Mouse (Mus musculus) frontal cortex, adult 2 months (tissue): ENCODE results near the gene Abhd8. TPM values are rescaled to one million over a fixed set of nuclear protein-coding genes. Genes with fewer than 3 reads are reported as not detected.
"Not testable (repeated sequence)": the region's sequence is repeated elsewhere in the genome, so short reads cannot be mapped to it uniquely, and the experiment has no call there.

Source experiments
- DNase-seq, 2 experiments: peaks; one replicate each; pipeline ENCODE4 v3.0.0; 2022; ENCODE audit warnings: low spot score in 1 of 2; ENCODE audit errors: extremely low spot score in 1 of 2
- polyA plus RNA-seq: library from polyadenylated mRNA; depleted of rRNA; stranded (reverse); fragments of >200 nt; gene quantifications from 2 replicates; pipeline ENCODE4 v1.2.3, GENCODE M21; 2012

Gene Abhd8
- polyA plus RNA-seq, 1 experiment, result 380 TPM

DNA sequence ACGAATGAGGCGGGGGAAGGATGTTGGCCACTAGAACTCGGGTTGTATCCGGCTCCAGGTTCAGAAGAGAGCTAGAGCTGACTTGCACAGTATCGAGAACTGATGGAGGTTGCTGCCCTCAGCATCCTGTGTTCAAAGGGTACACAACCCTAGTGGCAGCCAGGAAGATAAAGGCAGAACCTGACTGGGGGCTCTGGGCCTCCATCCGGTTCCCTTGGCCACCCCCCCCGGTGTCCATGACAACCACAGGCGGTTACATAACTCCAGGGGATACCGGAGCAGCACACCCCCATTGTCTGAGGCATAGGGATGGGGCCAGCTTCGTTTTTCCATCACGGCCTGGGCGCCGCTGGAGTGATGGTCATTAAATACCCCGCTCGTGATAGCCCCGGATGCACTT lies 669 bp downstream of the Abhd8 start:
- peak in 1 of 2 experiments; percentile 72 for DNase-seq

DNA sequence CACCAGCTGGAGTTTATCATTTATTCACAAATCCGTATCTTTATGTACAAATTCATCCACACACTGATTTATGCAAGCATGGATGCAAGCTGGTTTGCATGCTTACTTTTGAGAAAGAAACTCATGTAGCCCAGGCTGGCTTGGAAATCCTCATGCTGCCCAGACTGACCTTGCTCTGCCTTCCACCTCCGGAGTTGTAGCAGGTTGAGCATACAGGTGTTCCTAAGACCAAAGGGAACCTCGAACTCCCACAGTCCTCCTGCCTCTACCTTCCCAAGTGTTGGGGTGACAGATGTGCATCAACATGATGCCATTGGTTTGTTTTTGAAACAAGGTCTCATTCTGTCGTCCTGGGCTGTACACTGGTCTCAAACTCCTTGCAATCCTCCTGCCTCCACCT lies 1.3 kb downstream of the Abhd8 start:
- DNase-seq, result no peak

DNA sequence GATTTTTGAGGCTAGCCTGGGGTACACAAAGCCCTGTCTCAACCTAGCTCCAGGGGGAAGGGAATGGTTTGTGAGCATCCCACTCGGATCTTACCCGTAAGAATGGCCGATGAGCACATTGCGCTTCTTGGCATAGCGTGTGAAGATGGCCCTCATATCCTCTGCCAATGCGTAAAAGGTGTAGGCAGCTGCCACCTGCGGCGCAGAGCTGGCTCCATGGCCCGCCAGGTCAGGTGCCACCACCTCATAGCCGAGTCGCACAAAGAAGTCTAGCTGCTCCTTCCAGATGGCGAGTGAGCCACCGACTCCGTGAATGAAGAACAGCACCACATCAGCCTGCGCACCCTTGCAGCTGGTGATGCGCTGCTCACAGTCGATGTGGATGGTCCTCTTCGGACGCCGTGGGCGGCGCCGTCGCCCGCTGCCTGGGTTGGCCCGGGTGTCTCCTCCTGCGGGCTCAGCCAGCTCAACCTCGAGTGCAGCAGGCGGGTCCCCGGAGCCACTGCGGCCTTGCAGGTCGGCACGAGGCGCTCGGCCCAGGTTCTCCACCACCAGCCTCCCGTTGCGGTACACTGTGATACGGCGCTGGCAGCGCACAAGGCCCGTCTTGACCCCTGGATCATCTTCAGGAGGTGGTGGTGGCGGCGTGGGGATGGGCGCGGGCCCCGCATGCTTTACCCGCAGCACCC lies 2.2 kb downstream of the Abhd8 start:
- DNase-seq, result no peak

DNA sequence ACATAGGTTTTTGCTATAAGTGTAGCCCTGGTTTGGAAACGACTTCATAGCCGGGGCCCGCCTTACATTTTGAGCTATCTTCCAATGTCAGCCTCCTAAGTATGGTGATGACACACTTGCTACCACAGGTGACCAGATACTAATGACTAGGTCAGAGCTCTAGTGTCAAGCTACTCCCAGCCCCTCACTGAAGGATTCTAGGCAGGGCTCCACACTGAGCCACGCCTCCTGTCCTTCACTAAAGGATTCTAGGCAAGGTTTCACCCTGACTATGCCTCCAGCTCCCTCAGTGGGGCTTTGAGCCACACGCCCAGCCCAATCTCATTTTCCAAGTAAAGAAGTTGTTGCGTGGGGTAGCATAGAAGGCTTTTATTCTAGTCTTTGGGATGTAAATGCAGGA lies 2.7 kb downstream of the Abhd8 start:
- DNase-seq, result no peak

DNA sequence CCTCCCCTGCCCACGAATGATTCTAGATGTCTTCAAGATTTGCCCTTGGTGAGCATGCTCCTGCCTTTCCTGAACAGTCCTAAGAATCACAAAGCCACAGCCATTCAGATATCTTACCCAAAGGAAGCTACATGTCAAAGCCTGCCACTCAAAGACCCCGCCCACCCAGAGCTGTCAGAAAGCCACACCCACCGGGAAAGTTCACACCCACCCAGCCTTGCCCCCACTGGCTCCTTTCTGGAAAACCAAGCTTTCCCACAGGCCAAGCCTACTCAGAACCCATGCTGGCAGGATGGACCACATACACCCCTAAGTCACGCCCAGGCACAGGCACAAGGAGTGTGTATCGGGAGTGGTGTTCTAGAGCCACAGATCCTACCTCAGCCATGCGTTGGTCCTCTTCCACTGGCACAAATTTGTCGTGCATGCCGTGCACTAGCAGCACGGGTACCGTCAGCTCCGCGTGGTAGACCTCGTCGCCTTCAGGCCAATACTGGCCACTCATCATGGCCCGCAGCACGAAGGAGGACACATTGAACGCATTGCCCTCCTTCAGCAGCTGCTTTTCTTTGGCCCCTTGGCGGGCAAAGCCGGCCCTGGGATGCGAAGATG lies 5.7 kb downstream of the Abhd8 start:
- DNase-seq, result no peak

DNA sequence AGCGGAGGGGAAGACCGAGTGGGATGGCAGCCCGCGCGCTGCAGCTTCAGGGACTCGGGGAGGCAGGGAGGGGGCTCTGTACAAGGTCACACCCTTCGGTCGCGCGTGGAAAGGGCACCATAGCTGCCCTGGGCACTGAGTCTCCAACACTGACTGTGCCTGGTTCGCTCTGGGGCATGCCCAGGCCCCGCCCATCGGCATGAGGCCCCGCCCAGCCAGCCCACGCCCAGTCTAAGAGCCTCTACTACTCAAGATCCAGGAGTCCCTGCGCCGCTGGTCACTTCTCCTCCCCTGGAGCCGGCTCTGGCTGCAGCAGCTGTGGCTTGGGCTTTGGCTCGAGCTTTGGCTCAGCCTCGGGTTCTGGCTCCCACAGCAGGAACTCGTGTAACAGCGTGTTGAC lies 6.5 kb downstream of the Abhd8 start:
- no peak for DNase-seq

DNA sequence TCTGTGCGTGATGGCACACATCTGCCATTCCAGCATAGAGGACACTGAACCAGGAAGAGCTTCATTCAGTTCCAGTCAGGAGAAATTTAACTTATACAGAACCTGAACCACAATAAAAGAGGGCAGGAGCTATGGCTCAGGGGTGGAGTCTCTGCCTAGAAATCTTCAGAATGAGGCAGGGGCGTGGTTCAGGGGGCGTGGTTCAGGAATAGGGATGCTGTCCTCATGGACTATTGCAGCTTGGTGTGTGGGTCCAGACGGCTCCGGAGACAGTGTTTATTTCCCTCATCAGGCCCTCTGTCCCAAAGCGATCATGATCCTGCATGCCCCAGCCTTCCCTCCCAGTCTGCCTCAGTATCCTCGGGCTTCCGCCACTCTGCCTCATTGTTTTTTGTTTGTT lies 8.8 kb downstream of the Abhd8 start:
- no peak for DNase-seq

DNA sequence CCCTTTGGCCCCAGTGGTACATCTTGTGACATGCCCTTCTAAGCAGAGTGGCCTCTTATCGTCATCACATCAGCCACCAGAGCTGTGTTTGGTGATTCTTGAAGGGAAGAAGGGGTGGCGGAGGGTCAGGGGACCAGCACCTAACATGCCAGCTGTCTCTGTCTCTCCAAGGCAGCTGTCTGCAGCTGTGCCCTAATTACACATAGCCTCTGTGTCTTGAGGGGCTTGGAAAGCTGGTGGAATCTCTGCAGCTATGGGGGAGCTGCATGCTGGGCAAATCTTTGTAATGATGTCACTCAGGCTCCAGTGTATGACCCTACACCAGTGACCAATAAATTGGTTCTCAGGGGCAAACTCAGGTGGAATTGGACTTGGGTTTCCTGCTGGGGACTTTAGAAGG lies 10.8 kb downstream of the Abhd8 start:
- DNase-seq, result no peak

DNA sequence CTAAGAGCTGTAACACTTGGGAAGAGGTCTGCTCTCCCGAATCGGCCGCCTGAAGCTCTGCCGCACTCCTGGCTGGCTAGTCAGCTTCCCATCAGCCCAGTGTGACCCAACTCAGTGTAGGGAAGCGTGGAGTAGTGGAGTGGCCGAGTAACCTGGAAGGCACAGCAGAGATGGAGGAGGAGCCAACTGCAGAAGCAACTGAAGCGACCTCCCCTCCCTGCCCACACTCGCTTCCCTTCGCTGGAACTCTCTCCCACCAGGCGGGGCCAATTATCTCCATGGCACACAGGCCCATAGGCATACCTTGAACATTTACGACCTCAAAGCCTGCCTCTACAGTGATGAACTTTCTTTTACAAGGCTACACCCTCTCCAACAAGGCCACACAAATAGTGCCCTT lies 11.7 kb downstream of the Abhd8 start:
- no peak for DNase-seq

DNA sequence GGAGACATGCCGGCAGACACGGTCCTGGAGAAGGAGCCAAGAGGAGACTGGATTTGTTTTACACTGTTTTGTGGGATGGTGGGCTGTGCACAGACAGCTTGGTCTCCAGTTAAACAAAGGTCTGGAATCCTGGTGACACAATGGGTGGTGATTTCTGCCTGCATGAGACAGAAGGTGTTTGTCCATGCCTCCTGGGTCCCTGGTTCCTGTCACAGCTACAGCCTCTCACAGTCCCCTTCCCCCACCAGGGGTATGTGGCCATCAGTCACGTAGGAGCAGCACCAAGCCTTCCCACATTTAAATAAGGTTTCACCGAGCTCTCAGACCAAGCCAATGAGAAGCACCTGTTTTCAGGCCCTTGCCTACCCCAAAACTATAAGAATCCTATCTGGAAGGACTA lies 12.1 kb downstream of the Abhd8 start:
- DNase-seq, result no peak

DNA sequence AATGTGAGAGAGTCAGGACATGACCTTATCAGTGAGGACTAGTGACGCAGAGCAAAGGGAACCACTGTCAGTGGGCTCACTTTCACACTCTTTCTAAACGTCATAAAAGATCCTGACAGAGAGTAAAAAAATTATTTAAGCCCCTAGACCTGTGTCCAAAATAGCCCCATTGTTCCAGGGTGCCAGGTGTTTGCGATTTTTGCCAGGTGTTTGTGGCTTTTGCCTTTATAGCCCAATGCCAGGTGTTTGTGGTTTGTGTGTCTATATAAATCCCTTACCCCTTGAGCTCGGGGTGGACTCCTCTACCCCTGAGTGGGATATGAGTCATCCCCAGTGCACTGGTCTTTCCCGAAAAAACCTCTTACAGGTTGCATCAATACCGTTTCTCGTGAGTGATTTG lies 18.4 kb downstream of the Abhd8 start:
- no peak for DNase-seq

DNA sequence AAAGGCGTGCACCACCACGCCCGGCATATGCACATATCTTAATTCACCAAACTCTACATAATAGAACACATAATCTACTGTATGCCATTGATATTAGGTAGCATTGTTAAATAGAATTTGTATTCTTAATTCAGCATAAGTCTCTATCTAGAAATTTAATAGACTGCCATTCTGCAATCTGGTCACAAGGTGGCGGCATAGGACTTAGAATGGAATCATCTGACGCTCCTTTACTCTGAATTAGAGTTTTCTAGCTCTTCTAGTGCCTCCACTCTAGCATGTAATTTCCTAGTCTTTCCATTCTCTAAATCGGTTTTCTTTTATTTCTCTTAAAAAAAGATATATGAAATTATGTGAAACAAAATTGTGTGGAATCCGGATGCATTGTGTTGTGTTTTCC lies 22.1 kb downstream of the Abhd8 start:
- peak in 1 of 2 experiments; percentile 53 for DNase-seq

DNA sequence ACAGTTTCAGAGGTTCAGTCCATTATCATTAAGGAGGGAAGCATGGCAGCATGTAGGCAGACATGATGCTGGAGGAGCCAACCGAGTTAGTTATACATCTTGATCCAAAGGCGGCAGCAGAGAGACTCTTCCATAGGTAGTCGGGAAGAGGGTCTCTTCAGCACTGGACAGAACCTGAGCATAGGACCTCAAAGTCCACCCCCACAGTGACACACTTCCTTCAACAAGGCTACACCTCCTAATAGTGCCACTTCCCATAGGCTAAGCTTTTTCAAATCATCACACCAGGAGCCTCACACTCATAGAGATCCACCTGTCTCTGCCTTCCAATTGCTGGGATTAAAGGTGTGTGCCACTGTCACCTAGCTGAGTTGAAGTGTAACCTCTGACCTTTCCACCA lies 26.4 kb downstream of the Abhd8 start:
- DNase-seq, result no peak

DNA sequence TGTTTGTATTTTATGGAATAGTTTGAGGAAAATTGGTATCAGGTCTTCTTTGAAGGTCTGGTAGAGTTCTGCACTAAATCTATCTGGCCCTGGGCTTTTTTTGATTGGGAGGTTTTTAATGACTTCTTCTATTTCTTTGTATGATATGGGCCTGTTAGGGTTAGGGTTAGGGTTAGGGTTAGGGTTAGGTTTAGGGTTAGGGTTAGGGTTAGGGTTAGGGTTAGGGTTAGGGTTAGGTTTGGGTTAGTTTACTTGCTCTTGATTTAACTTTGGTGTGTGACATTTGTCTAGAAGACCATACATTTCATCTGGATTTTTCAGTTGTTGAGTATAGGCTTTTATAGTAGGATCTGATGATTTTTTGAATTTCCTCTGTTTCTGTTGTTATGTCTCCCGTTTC lies 30.5 kb downstream of the Abhd8 start:
- DNase-seq, result not testable (repeated sequence)

DNA sequence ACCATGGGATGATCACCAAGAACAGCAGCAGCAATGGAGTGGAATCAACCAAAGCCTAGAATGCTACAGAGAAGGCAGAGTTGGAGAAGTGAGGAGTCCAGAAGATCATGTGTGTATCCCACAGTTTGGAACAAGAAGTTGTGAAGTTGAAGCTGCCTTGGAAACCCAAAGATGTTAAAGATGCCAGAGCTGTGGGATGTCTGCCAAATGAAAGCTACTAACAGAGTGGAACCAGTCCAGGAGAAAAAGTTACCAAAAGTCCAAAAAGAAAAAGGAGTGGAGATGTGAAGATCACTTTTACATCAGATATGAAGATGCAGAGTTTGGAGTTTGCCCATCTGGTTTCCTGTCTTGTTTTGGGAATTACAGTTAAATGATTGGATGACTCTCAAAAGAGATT lies 41.3 kb downstream of the Abhd8 start:
- DNase-seq, result no peak

DNA sequence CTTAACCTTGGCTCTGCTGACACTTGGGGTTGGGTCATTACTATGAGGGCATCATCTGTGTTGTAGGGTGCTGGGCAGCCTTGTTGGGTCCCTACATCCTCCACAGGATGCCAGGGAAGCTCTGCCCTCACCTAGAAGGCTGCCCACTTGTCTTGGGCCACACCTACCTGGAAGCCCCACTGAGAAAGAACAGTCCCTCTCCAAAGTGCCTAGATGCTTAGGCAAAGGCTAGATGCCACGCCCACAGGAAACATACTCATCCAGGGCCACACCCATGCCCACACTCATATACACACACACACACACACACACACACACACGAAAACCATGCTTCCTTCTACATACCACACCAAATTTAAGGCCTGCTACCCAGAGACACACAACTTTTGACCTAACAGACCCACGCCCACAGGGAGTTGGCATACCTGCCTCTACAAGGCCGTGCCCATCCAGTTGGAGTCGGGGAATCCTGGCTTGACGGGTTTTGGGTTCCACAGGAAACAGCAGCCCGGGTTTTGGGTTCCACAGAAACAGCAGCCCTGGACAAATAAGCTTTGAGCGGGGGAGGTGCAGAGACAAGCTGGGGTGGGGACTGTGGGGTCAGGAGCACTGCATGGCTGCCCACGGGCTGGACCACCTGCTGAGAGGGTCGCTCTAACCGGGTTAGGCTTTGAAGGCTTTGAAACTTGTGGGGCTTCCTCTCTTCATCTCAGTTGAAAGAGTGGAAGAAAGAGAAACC lies 51.8 kb downstream of the Abhd8 start:
- DNase-seq, result no peak

DNA sequence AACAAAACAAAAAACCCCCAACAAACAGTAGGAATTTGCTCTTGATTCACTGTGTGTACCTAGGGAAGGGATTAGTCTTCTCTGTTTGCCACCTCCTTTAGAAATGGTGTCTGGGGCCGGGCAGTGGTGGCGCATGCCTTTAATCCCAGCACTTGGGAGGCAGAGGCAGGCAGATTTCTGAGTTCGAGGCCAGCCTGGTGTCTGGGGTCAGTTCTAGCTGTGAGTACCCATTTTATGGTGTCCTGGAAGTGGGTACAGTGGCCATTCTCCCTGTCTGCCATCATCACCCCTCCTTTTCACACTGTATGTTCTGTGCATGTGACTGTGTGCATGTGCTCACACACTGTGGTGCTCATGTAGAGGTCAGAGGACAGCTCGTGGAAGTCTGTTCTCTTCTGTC lies 55.2 kb downstream of the Abhd8 start:
- no peak for DNase-seq

DNA sequence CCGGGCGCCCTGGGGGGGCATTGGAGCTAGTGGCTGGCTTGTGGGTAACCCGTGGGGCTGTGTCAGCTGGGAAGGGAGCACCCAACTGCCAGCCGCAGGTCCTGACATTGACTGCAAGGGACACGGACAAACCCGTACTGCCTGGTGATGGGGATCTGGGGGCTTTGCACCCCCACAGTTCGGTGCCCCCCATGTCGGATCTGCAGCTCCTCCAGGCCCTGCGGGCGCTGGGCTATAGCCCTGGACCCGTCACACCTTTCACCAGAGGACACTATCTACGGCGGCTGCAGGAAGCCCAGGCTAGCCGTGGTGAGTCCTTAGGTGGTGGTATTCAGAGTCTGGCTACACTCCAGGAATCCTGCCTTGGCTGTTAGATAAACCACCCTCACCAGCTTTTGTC lies 56.0 kb downstream of the Abhd8 start:
- no peak for DNase-seq
